Mouse (Mus musculus): ENCODE measurements around the gene Efna5. TPM values are rescaled to one million over a fixed set of nuclear protein-coding genes. Genes with fewer than 3 reads are reported as not detected.

Efna5 gene
- polyA plus RNA-seq, 1 experiment from 2014 or later: 41.6 TPM

DNA sequence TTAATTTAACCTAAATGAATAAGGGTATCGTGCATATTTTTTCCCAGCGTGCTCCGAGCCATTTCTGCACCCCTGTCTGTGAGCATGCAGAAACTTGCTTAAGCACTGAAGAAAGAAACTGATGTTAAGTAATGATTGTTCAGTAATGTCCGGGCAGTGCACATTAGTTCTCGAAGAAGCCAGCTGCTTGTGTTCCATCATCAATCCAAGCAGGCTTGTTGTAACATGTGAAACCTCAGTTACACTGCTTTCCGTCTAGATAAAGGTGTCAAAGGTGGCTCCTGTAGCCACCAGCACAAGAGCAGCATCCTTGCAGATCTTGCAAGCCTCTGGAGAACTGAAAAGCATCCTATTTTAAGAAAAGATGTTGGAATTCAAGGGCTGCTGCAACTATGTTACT lies 204.3 kb downstream of the Efna5 start:
- H3K9ac ChIP-seq: no peak overlapping the region
- ATAC-seq (ENCODE audit: low FRiP score, low read depth): no peak
- WGBS: 83% methylated on average over 6 of the region's 6 CpGs

DNA sequence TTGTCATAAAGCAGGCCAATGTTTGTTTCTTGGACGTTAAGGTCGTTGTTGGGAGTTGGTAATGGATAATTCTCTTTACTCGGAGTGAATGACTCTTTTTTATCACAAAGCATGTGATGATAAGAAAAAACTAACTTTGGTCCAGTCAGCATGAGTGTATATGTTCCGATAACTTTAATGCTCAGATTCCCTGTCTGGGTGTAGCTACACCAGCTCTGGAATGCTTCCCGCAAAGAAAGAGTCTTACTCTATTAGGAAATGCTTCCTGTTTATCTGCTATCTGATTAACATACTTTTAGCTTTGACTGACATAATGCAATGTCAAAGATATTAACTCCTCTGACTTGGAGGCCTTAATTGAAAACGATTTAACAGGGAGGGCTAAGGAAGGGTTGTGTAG lies 204.7 kb downstream of the Efna5 start:
- ATAC-seq (ENCODE audit: low FRiP score, low read depth): no peak
- no peaks in the 10 kb centered on the region for H3K9me3 ChIP-seq

More for the DNA sequence above, 204.3 kb downstream of the Efna5 start:
- Histone ChIP-seq H3K27me3 (replicated peaks) (no peaks in the 10 kb centered on the region), H3K36me3 (no peaks in the 10 kb centered on the region), H3K9me3 (no peaks in the 10 kb centered on the region), H3K4me2 (replicated peaks) (no peak overlapping the region), H3K27ac (no peak overlapping the region), H3K4me1 (no peaks in the 10 kb centered on the region), H3K4me3 (no peak overlapping the region)

DNA sequence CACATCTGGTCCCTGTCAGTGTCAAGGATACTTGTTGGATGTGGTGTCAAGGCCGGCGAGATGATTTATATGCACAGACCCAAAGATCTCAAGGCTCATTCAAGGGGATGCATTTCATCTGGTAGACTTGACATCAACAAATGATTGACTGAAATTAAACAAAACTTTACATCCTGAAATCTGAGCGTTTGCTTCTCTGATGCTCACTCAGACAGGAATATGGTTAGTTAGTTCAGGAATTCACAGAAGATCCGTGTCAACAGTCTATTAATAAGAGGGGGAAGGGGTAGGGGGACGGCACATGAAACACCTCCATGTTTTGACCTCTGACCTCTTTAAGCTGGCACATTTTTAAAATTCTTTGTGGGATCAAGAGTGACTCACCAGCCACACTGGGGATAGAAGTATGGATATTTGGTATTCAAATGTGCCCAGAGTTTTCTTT lies 205.3 kb downstream of the Efna5 start:
- Histone ChIP-seq H3K9me3 (no peaks in the 10 kb centered on the region), H3K9ac (no peak overlapping the region), H3K4me2 (replicated peaks) (no peak overlapping the region), H3K27me3 (replicated peaks) (no peaks in the 10 kb centered on the region), H3K4me1 (no peaks in the 10 kb centered on the region), H3K4me3 (no peak overlapping the region), H3K36me3 (no peaks in the 10 kb centered on the region), H3K27ac (no peak overlapping the region)
- no peak for ATAC-seq (ENCODE audit: low FRiP score, low read depth)
- WGBS: 66% methylated on average over 5 of the region's 5 CpGs

More for the DNA sequence above, 204.7 kb downstream of the Efna5 start:
- H3K27me3 ChIP-seq (replicated peaks): no peaks in the 10 kb centered on the region
- H3K36me3 ChIP-seq: no peaks in the 10 kb centered on the region
- no peak overlapping the region for H3K9ac ChIP-seq
- H3K4me1 ChIP-seq: no peaks in the 10 kb centered on the region
- no peak overlapping the region for H3K4me3 ChIP-seq
- H3K27ac ChIP-seq: no peak overlapping the region
- WGBS: 76% methylated on average over 6 of the region's 6 CpGs
- H3K4me2 ChIP-seq (replicated peaks): no peak overlapping the region

DNA sequence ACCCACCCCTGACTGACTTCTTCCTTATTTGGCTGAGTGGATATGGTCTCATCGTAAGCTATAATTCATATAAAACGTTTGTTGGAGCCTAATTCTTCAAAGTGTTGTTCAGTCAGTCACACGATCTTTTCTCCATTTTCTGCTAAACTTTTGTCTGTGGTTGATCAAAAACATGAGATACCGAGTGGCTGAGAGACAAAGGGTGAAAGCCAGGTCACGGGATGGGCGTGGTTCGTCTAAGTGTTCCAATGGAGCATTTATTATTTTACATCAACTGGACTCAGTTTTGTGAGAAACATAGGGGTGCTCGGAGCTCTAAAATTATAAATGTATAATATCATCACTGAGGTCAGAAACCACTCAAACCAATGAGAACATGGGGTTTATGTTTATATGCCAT lies 209.0 kb downstream of the Efna5 start:
- WGBS: 76% methylated on average over 8 of the region's 8 CpGs
- no peak for ATAC-seq (ENCODE audit: low FRiP score, low read depth)
- Histone ChIP-seq H3K9ac (no peak overlapping the region), H3K27ac (no peak overlapping the region), H3K27me3 (replicated peaks) (no peaks in the 10 kb centered on the region), H3K36me3 (no peaks in the 10 kb centered on the region), H3K4me1 (no peaks in the 10 kb centered on the region), H3K4me2 (replicated peaks) (no peak overlapping the region), H3K9me3 (no peaks in the 10 kb centered on the region), H3K4me3 (no peak overlapping the region)

DNA sequence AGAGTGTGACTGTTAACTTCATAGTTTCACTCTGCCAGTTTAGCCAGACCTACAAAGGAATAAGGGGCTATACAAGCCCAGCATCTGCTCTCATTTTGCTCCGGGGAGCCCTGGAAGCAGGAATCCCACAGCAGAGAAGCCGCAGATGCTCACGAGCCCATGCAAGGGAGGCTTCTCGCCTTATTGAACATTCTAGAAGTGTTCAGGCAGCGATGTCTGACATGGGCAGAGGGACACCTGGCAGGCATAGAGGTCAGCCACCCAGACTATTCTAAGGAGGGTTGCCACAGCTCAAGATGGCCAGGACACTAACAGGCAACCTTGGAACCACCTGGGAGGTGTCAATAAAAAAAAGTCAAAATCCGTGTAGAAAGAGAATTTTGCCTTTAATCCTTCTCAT lies 214.4 kb downstream of the Efna5 start:
- ATAC-seq (ENCODE audit: low FRiP score, low read depth): no peak
- WGBS: 75% methylated on average over 6 of the region's 6 CpGs
- H3K4me2 ChIP-seq (replicated peaks): no peak overlapping the region

DNA sequence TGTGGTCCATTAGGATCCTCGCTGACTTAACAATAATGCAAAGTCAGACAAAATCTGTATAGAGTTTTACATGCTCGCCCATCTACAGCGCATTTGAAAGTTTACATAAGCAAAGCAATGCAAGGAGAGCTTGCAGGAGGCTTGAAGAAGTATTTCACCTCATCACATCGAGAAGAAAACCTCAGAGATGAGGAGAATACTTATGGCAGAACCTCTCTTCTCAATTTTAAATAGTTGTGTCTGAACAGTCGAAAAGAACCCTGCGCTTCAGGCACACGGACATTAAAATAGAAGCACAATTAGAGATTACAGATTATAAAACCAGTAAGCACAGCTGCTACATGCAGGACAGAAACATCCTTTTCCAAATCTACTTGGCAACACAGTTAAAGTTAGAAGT lies 215.3 kb downstream of the Efna5 start:
- H3K27ac ChIP-seq: no peak overlapping the region
- 88% methylated on average over 7 of the region's 7 CpGs for WGBS
- ATAC-seq (ENCODE audit: low FRiP score, low read depth): no peak
- no peaks in the 10 kb centered on the region for H3K27me3 ChIP-seq (replicated peaks)
- no peak overlapping the region for H3K9ac ChIP-seq
- H3K4me2 ChIP-seq (replicated peaks): no peak overlapping the region
- H3K4me3 ChIP-seq: no peak overlapping the region
- H3K4me1 ChIP-seq: peaks cover 5% of the 10 kb centered on the region; the same call in 1 of the 2 replicates
- no peaks in the 10 kb centered on the region for H3K9me3 ChIP-seq
- no peaks in the 10 kb centered on the region for H3K36me3 ChIP-seq

More for the DNA sequence above, 214.4 kb downstream of the Efna5 start:
- Histone ChIP-seq H3K27ac (no peak overlapping the region), H3K27me3 (replicated peaks) (no peaks in the 10 kb centered on the region), H3K36me3 (no peaks in the 10 kb centered on the region), H3K9ac (no peak overlapping the region), H3K4me1 (peaks cover 5% of the 10 kb centered on the region; the same call in 1 of the 2 replicates), H3K9me3 (no peaks in the 10 kb centered on the region), H3K4me3 (no peak overlapping the region)

DNA sequence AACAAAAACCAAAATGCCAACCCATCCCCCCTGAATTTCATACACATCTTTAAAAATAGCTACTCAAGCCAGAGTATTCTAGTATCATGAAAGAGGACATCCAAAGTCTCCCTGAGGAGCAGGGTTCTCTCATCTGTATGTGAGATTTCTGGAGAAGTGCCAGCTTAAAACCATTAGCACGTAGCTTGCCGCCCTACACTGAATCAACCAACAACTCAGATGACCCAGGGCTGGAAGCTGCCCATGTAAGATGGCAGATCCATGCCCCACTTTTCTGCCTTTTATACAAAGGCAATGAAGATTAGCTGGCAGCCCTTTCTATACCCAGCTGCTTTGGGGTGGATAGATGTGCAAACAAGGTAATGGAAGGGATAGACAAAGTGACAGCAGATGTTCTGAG lies 216.4 kb downstream of the Efna5 start:
- ATAC-seq (ENCODE audit: low FRiP score, low read depth): no peak
- Histone ChIP-seq H3K27ac (no peak overlapping the region), H3K4me1 (peaks cover 11% of the 10 kb centered on the region), H3K4me3 (no peak overlapping the region), H3K9me3 (no peaks in the 10 kb centered on the region), H3K4me2 (replicated peaks) (no peak overlapping the region), H3K36me3 (no peaks in the 10 kb centered on the region), H3K27me3 (replicated peaks) (no peaks in the 10 kb centered on the region), H3K9ac (no peak overlapping the region)
- 66% methylated on average over 2 of the region's 2 CpGs for WGBS

DNA sequence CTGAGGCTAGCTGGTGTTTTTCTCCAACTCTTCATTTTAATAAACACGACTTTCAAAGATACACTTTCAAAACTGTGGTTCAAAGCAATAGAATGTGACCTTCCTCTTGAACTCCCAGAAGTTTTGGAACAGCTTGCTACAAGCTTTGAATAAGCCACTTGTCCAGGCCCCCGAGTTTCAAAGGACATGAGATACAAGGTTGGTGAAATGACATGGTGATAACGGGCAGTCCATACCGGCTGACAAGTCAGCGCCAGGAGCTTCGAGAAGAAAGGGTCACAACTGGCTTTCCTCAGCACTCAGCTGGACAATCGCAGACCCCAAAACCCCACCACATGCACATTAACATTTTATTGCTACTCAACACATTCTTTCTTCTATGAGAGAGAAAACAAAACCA lies 219.3 kb downstream of the Efna5 start:
- no peak for ATAC-seq (ENCODE audit: low FRiP score, low read depth)
- WGBS: 53% methylated on average over 7 of the region's 7 CpGs
- peaks cover 24% of the 10 kb centered on the region for H3K4me1 ChIP-seq

DNA sequence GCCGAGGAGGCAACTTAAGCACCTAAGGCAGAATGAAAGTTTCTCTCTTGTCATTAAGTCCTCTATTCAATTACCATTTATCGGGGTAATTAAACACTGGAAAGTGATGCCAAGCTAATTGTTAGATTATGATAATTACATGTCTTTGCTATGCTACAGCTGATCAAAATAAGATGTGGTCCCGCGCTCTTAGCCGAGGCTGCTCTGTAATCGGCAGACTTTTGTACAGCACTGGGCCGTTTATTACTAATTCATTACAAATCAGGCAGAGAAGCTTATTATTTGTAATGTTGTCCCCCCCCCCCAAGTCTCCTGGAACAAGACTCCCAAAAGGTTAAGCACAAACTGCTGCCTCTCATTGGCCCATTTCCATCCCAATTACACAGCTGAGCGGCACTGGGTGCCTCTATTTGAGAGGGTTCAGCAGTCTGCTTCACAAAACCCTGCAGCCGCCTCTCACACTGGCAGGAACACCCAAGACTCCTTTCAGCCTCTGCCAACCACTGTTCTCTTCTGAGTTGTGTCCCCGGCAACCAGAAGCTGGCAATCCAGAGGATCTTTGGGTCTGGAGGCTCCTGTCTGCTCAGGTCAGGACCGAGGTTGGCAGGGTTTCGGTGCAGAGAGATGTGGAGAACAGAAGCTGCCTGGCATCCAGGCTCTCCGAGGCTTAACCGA lies 221.5 kb downstream of the Efna5 start:
- H3K27ac ChIP-seq: 0 out of 2 replicates have a peak overlapping the region, but pooled peaks have one; percentile 26
- peaks cover 24% of the 10 kb centered on the region for H3K4me1 ChIP-seq
- no peaks in the 10 kb centered on the region for H3K9me3 ChIP-seq
- H3K36me3 ChIP-seq: no peaks in the 10 kb centered on the region
- H3K27me3 ChIP-seq (replicated peaks): no peaks in the 10 kb centered on the region
- ATAC-seq (ENCODE audit: low FRiP score, low read depth): peak; percentile 88
- H3K4me2 ChIP-seq (replicated peaks): peak overlapping the region; percentile 18; the same call in 1 of the 2 replicates
- H3K9ac ChIP-seq: no peak overlapping the region
- WGBS: 63% methylated on average over 14 of the region's 14 CpGs
- H3K4me3 ChIP-seq: no peak overlapping the region

More for the DNA sequence above, 219.3 kb downstream of the Efna5 start:
- no peaks in the 10 kb centered on the region for H3K9me3 ChIP-seq
- no peak overlapping the region for H3K9ac ChIP-seq
- H3K36me3 ChIP-seq: no peaks in the 10 kb centered on the region
- H3K4me2 ChIP-seq (replicated peaks): no peak overlapping the region
- H3K27ac ChIP-seq: no peak overlapping the region
- no peaks in the 10 kb centered on the region for H3K27me3 ChIP-seq (replicated peaks)
- no peak overlapping the region for H3K4me3 ChIP-seq

DNA sequence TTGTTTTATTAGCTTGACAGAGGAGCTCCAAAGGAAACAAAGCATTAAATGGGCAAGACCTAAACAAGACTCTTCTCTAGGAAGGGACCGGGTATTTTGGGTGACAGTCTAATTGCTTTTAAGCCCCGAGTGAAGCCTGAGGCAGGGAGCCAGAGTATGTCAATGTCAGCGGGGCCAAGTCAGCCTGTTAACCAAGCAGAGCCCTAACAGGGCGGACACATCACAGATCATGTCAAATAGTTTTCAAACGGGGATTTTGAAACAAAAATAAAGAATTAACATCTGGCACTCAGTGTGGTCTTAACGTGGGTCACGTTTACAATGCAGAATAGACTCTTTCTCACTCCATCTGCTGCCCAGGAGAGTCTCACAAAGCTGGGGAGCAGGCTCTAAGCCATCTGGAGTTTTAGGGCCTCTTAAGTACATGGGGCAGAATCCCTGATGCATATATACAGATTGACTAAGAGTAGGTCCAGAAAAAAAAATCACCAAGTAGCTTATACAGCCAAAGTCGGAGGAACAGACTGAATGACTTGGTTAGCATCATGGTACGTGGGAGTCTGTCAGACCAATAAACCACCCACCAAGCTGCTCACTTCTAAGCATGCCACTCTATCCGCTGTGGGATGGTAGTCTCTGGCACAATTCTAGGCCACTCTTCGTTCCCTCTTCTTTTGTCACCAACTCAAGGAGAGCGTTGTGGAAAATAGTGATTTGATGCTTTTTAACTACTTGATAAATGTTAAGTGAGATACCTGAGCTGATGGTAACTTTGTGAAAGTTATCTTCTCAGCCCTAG lies 223.1 kb downstream of the Efna5 start:
- 46% methylated on average over 12 of the region's 12 CpGs for WGBS
- H3K4me3 ChIP-seq: no peak overlapping the region
- no peaks in the 10 kb centered on the region for H3K9me3 ChIP-seq
- no peak overlapping the region for H3K9ac ChIP-seq
- H3K4me2 ChIP-seq (replicated peaks): no peak overlapping the region
- no peaks in the 10 kb centered on the region for H3K27me3 ChIP-seq (replicated peaks)
- H3K36me3 ChIP-seq: no peaks in the 10 kb centered on the region
- H3K4me1 ChIP-seq: peaks cover 23% of the 10 kb centered on the region
- H3K27ac ChIP-seq: no peak overlapping the region
- ATAC-seq (ENCODE audit: low FRiP score, low read depth): no peak

DNA sequence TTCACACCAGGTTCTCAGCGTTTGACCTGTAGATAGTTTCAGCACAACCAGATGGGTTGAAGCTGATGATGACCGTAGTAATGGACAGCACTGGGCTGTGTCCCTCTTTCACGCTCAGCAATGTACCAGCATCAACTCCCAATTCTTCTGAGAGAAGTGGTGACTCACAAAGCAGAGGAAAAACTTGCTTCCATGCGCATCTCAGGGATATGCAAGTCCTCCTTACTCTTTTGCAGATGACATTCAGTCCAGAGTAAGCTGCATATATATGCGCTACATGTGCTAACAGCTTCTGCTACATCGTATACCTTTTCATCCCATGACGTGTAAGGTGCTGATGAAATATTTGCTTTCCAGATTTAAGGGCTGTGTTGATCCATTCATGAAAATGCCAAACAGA lies 224.1 kb downstream of the Efna5 start:
- Histone ChIP-seq H3K4me1 (peaks cover 27% of the 10 kb centered on the region), H3K4me2 (replicated peaks) (no peak overlapping the region), H3K9me3 (no peaks in the 10 kb centered on the region), H3K36me3 (no peaks in the 10 kb centered on the region), H3K4me3 (no peak overlapping the region), H3K9ac (no peak overlapping the region), H3K27me3 (replicated peaks) (no peaks in the 10 kb centered on the region), H3K27ac (no peak overlapping the region)
- no peak for ATAC-seq (ENCODE audit: low FRiP score, low read depth)
- WGBS: 82% methylated on average over 7 of the region's 7 CpGs

DNA sequence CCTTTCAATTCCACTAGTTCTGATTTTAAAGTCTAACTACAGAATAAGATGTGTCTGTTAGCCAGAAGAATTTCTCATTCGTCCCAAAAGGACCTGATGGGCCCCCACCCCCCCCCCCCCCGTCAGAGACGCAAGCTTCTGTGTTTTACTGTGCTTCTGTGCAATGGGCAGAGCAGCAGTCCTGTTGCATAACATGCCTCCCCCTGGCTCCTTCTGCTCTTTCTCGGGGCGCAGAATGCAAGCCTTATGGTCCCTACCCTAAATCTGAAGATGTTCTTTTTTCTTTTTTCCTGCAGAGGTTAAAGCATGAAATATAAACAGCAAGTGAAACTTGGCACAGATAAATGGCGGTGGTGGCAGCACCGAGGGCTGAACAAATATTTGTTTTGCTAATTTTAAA lies 224.5 kb downstream of the Efna5 start:
- no peak overlapping the region for H3K27ac ChIP-seq
- no peak overlapping the region for H3K4me3 ChIP-seq
- WGBS: 65% methylated on average over 7 of the region's 7 CpGs
- H3K27me3 ChIP-seq (replicated peaks): no peaks in the 10 kb centered on the region
- H3K4me2 ChIP-seq (replicated peaks): no peak overlapping the region
- peaks cover 31% of the 10 kb centered on the region for H3K4me1 ChIP-seq
- no peaks in the 10 kb centered on the region for H3K9me3 ChIP-seq
- no peaks in the 10 kb centered on the region for H3K36me3 ChIP-seq
- H3K9ac ChIP-seq: no peak overlapping the region
- no peak for ATAC-seq (ENCODE audit: low FRiP score, low read depth)
